Mouse (Mus musculus) lung, embryonic 15.5 days (tissue): ENCODE data around the gene Prkcz. TPM values are rescaled to one million over a fixed set of nuclear protein-coding genes. Genes with fewer than 3 reads are reported as not detected.
"Not testable (repeated sequence)": the region's sequence is repeated elsewhere in the genome, so short reads cannot be mapped to it uniquely, and the experiment has no call there.

Experiments
- ATAC-seq: fragments of 200-750 bp; cut with Nextera tagmentation; 2 replicates; pipeline ENCODE4 v1.8.0; 2017; ENCODE audit warnings: moderate number of reproducible peaks, borderline replicate concordance; ENCODE audit not compliant: low FRiP score, low TSS enrichment; ENCODE audit errors: extremely low read depth
- H3K27ac ChIP-seq: fragments of 300-500 bp; sonication (generic); 2 replicates; pipeline ENCODE4 v1.5.1; 2015; ENCODE audit warnings: moderate library complexity, mild to moderate bottlenecking, inconsistent platforms
- H3K27me3 ChIP-seq: fragments of 300-500 bp; sonication (generic); 2 replicates; pipeline ENCODE4 v1.6.1; 2015; ENCODE audit warnings: inconsistent platforms
- H3K36me3 ChIP-seq: fragments of 300-500 bp; sonication (generic); 2 replicates; pipeline ENCODE4 v1.6.1; 2015; ENCODE audit warnings: inconsistent platforms
- H3K4me1 ChIP-seq: fragments of 300-500 bp; sonication (generic); 2 replicates; pipeline ENCODE4 v1.6.1; 2015; ENCODE audit warnings: inconsistent platforms
- H3K4me2 ChIP-seq: fragments of 300-500 bp; sonication (generic); 2 replicates; pipeline ENCODE4 v1.6.1; 2015; ENCODE audit warnings: inconsistent platforms, mild to moderate bottlenecking, moderate library complexity
- H3K4me3 ChIP-seq: fragments of 300-500 bp; sonication (generic); 2 replicates; pipeline ENCODE4 v1.5.1; 2015; ENCODE audit warnings: mild to moderate bottlenecking, inconsistent platforms
- H3K9ac ChIP-seq: fragments of 300-500 bp; sonication (generic); 2 replicates; pipeline ENCODE4 v1.6.1; 2015; ENCODE audit warnings: inconsistent platforms
- H3K9me3 ChIP-seq: fragments of 300-500 bp; sonication (generic); 2 replicates; pipeline ENCODE4 v1.6.1; 2016; ENCODE audit warnings: inconsistent platforms
- WGBS: fragments of 180-500 bp; shearing (Covaris S2); methylation state at CpG from one replicate; pipeline ENCODE4 v1.1.7; 2015; 5-methylcytosine and 5-hydroxymethylcytosine counted together
- polyA plus RNA-seq: library from polyadenylated mRNA; unstranded; fragments of >200 nt; fragmentation: Nextera tagmentation; extraction: Ambion mirVana; gene quantifications from 2 replicates; pipeline ENCODE4 v1.2.1, GENCODE M21; 2015

Gene Prkcz
- polyA plus RNA-seq, 1 experiment from 2014 or later = 16.8 TPM

- WGBS = 86% methylated on average over 3 of the region's 3 CpGs
- peaks cover 33% of the 10 kb centered on the region for H3K4me1 ChIP-seq
- not testable (repeated sequence) for ATAC-seq, H3K27ac ChIP-seq, H3K27me3 ChIP-seq, H3K9me3 ChIP-seq, H3K36me3 ChIP-seq, H3K4me3 ChIP-seq, H3K9ac ChIP-seq, H3K4me2 ChIP-seq
Observed at GRCm38 (mm10) chr4:155248054-155248453, 113.1 kb downstream of the Prkcz start.

- H3K4me1 ChIP-seq = peaks cover 22% of the 10 kb centered on the region
- H3K4me3 ChIP-seq = no peak overlapping the region
- no peak overlapping the region for H3K9ac ChIP-seq
- no peak overlapping the region for H3K4me2 ChIP-seq
- ATAC-seq = no peak
- H3K27me3 ChIP-seq = no peaks in the 10 kb centered on the region
- H3K9me3 ChIP-seq = no peaks in the 10 kb centered on the region
- 64% methylated on average over 12 of the region's 12 CpGs for WGBS
- H3K36me3 ChIP-seq = no peaks in the 10 kb centered on the region
- H3K27ac ChIP-seq = no peak overlapping the region
Observed at GRCm38 (mm10) chr4:155246691-155247105, 114.5 kb downstream of the Prkcz start.

- 0 out of 2 replicates have a peak overlapping the region, but pooled peaks have one; percentile 2 for H3K9ac ChIP-seq
- no peak overlapping the region for H3K4me3 ChIP-seq
- no peak overlapping the region for H3K4me2 ChIP-seq
- H3K27me3 ChIP-seq = no peaks in the 10 kb centered on the region
- H3K36me3 ChIP-seq = no peaks in the 10 kb centered on the region
- ATAC-seq = no peak
- H3K27ac ChIP-seq = no peak overlapping the region
- 51% methylated on average over 6 of the region's 6 CpGs for WGBS
- peaks cover 14% of the 10 kb centered on the region for H3K4me1 ChIP-seq
- no peaks in the 10 kb centered on the region for H3K9me3 ChIP-seq
Observed at GRCm38 (mm10) chr4:155245770-155246492, 115.2 kb downstream of the Prkcz start.

DNA sequence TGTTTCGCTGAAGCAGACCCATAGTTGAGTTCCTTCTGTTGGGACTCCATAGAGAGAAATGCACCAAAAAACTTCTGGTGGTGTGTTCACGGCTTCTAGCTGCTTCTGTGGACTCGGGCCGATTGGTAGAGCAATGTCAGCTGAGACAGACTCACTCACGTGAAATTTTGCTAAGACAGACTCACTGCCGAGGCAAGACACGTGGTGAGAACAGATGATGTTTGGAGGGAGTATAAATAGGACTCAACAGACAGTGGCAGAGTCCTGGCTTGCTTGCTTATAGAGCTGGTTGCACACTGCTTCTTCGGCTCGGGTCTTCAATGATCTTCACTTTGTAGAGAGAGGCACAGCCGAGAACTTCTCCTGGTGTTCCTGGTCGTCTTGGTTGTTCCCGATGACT is 117.9 kb downstream of the Prkcz start:
- no peaks in the 10 kb centered on the region for H3K36me3 ChIP-seq
- H3K9ac ChIP-seq = no peak overlapping the region
- no peak overlapping the region for H3K27ac ChIP-seq
- no peak overlapping the region for H3K4me3 ChIP-seq
- H3K4me2 ChIP-seq = no peak overlapping the region
- H3K9me3 ChIP-seq = no peaks in the 10 kb centered on the region
- WGBS = 68% methylated on average over 12 of the region's 12 CpGs
- H3K4me1 ChIP-seq = peaks cover 9% of the 10 kb centered on the region
- no peak for ATAC-seq
- no peaks in the 10 kb centered on the region for H3K27me3 ChIP-seq

GRCm38 (mm10) chr4:155242292-155242691 is 118.9 kb downstream of the Prkcz start:
- no peak overlapping the region for H3K9ac ChIP-seq
- no peak for ATAC-seq
- WGBS = 89% methylated on average over 5 of the region's 5 CpGs
- H3K36me3 ChIP-seq = no peaks in the 10 kb centered on the region
- no peak overlapping the region for H3K4me3 ChIP-seq
- H3K4me1 ChIP-seq = peaks cover 18% of the 10 kb centered on the region
- H3K4me2 ChIP-seq = no peak overlapping the region
- no peaks in the 10 kb centered on the region for H3K9me3 ChIP-seq
- H3K27ac ChIP-seq = no peak overlapping the region
- no peaks in the 10 kb centered on the region for H3K27me3 ChIP-seq

DNA sequence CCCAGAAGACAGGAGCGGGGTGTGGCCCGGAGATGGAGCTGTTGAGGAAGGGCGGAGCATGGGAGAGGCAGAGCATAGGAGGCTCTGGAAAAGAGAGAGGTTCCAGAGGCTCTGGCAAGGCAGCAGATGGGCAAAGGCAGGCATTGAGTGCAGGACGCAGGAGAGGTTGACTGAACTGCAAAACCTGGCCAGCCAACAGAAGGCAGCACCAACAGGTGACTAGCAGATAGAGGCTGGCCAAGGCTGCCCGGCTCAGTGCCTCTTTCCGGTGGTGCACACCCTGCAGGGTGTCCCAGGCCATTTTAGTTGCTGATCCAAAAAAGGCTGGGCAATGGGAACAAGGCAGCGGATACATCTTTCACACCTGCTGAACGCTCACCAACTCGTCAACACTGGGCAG is 119.4 kb downstream of the Prkcz start:
- H3K27ac ChIP-seq = no peak overlapping the region
- no peak overlapping the region for H3K9ac ChIP-seq
- H3K9me3 ChIP-seq = no peaks in the 10 kb centered on the region
- H3K4me3 ChIP-seq = no peak overlapping the region
- no peak for ATAC-seq
- no peaks in the 10 kb centered on the region for H3K36me3 ChIP-seq
- no peak overlapping the region for H3K4me2 ChIP-seq
- WGBS = 64% methylated on average over 9 of the region's 9 CpGs
- peaks cover 23% of the 10 kb centered on the region for H3K4me1 ChIP-seq
- H3K27me3 ChIP-seq = no peaks in the 10 kb centered on the region

GRCm38 (mm10) chr4:155239494-155239893 is 121.7 kb downstream of the Prkcz start:
- no peak overlapping the region for H3K27ac ChIP-seq
- peaks cover 41% of the 10 kb centered on the region for H3K4me1 ChIP-seq
- H3K4me3 ChIP-seq = no peak overlapping the region
- no peak overlapping the region for H3K9ac ChIP-seq
- no peak overlapping the region for H3K4me2 ChIP-seq
- no peaks in the 10 kb centered on the region for H3K36me3 ChIP-seq
- no peaks in the 10 kb centered on the region for H3K27me3 ChIP-seq
- 57% methylated on average over 6 of the region's 6 CpGs for WGBS
- no peaks in the 10 kb centered on the region for H3K9me3 ChIP-seq
- ATAC-seq = no peak

DNA sequence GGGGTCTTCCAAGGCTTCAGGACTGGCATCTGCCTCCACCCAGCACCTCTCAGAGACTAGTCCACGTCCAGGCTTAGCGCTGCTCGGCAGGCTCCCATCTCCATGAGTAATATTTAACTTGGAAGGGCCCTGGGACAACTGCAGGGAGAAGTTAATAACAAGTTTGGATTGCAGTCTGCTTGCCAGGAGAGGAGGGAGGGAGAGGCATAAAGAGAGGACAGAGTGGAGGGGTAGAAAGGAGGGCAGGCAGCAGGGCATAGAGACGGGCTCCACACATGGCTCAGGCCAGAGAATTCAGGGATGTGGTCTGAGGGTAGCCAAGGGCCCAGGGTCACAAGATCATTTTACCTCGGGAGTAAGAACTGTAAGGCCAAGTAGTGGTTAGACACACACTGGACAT is 122.9 kb downstream of the Prkcz start:
- peaks cover 53% of the 10 kb centered on the region for H3K4me1 ChIP-seq
- no peak for ATAC-seq

GRCm38 (mm10) chr4:155236737-155237385 is 124.3 kb downstream of the Prkcz start:
- H3K4me3 ChIP-seq = no peak overlapping the region
- no peaks in the 10 kb centered on the region for H3K9me3 ChIP-seq
- ATAC-seq = peak; percentile 31
- H3K4me2 ChIP-seq = peak overlapping the region; percentile 19; the same call in 1 of the 2 replicates
- H3K27me3 ChIP-seq = no peaks in the 10 kb centered on the region
- no peaks in the 10 kb centered on the region for H3K36me3 ChIP-seq
- WGBS = 56% methylated on average over 12 of the region's 12 CpGs
- H3K9ac ChIP-seq = no peak overlapping the region; the same call in 1 of the 2 replicates
- H3K4me1 ChIP-seq = peaks cover 56% of the 10 kb centered on the region
- peak overlapping the region; percentile 100 for H3K27ac ChIP-seq

More for the DNA sequence above, 122.9 kb downstream of the Prkcz start:
- H3K9me3 ChIP-seq = no peaks in the 10 kb centered on the region
- peak overlapping the region; percentile 26; the same call in 1 of the 2 replicates for H3K4me2 ChIP-seq
- no peak overlapping the region for H3K9ac ChIP-seq
- H3K36me3 ChIP-seq = no peaks in the 10 kb centered on the region
- no peaks in the 10 kb centered on the region for H3K27me3 ChIP-seq
- H3K4me3 ChIP-seq = no peak overlapping the region
- 42% methylated on average over 5 of the region's 5 CpGs for WGBS
- H3K27ac ChIP-seq = peak overlapping the region; percentile 100

- WGBS = 2% methylated on average over 18 of the region's 18 CpGs
- Histone ChIP-seq H3K9ac (peak overlapping the region; percentile 41), H3K27me3 (no peaks in the 10 kb centered on the region), H3K4me2 (peak overlapping the region; percentile 53), H3K4me1 (peaks cover 56% of the 10 kb centered on the region), H3K36me3 (no peaks in the 10 kb centered on the region), H3K4me3 (peak overlapping the region; percentile 12; the same call in 1 of the 2 replicates), H3K27ac (peak overlapping the region; percentile 100), H3K9me3 (no peaks in the 10 kb centered on the region)
- ATAC-seq = peak; percentile 85
Observed at GRCm38 (mm10) chr4:155235311-155236119, 125.6 kb downstream of the Prkcz start.

GRCm38 (mm10) chr4:155234371-155235310 is 126.5 kb downstream of the Prkcz start:
- peak; percentile 24; the same call in 1 of the 2 replicates for ATAC-seq
- 28% methylated on average over 8 of the region's 8 CpGs for WGBS
- Histone ChIP-seq H3K9me3 (no peaks in the 10 kb centered on the region), H3K27ac (peak overlapping the region; percentile 100), H3K4me2 (peak overlapping the region; percentile 53), H3K36me3 (no peaks in the 10 kb centered on the region), H3K4me1 (peaks cover 56% of the 10 kb centered on the region), H3K27me3 (no peaks in the 10 kb centered on the region), H3K9ac (peak overlapping the region; percentile 27), H3K4me3 (no peak overlapping the region)
